Mouse (Mus musculus) lung, postnatal 0 days (tissue): ENCODE measurements around the gene Eif4h. TPM values are rescaled to one million over a fixed set of nuclear protein-coding genes. Genes with fewer than 3 reads are reported as not detected.
"Not testable (repeated sequence)": the region's sequence is repeated elsewhere in the genome, so short reads cannot be mapped to it uniquely, and the experiment has no call there.

ENCODE experiments used
- ATAC-seq: fragments of 200-750 bp; cut with Nextera tagmentation; 2 replicates; pipeline ENCODE4 v1.8.0; 2017; ENCODE audit warnings: moderate library complexity
- DNase-seq: peaks from one replicate; pipeline ENCODE4 v3.0.0-alpha.2; 2016; ENCODE audit warnings: low spot score
- H3K27ac ChIP-seq: fragments of 300-500 bp; sonication (generic); 2 replicates; pipeline ENCODE4 v1.5.1; 2014; ENCODE audit warnings: antibody characterized with exemption, mild to moderate bottlenecking, low read length, mixed read lengths
- H3K27me3 ChIP-seq: fragments of 300-500 bp; sonication (generic); replicated peaks from 2 replicates; pipeline ENCODE4 v1.6.1; 2014; ENCODE audit warnings: low read length, mixed read lengths; ENCODE audit not compliant: insufficient read depth
- H3K36me3 ChIP-seq: fragments of 300-500 bp; sonication (generic); 2 replicates; pipeline ENCODE4 v1.6.1; 2014; ENCODE audit warnings: low read length, mixed read lengths; ENCODE audit not compliant: insufficient read depth
- H3K4me1 ChIP-seq: fragments of 300-500 bp; sonication (generic); 2 replicates; pipeline ENCODE4 v1.6.1; 2014; ENCODE audit warnings: antibody characterized with exemption, low read depth, low read length, mixed read lengths; ENCODE audit not compliant: insufficient read depth
- H3K4me2 ChIP-seq: fragments of 300-500 bp; sonication (generic); replicated peaks from 2 replicates; pipeline ENCODE4 v1.6.1; 2014; ENCODE audit warnings: low read depth, mild to moderate bottlenecking, low read length, moderate library complexity, mixed read lengths
- H3K4me3 ChIP-seq: fragments of 300-500 bp; sonication (generic); 2 replicates; pipeline ENCODE4 v1.5.1; 2014; ENCODE audit warnings: low read depth, low read length
- H3K9ac ChIP-seq: fragments of 300-500 bp; sonication (generic); replicated peaks from 2 replicates; pipeline ENCODE4 v1.6.1; 2014; ENCODE audit warnings: low read depth, mild to moderate bottlenecking
- H3K9me3 ChIP-seq: fragments of 300-500 bp; sonication (generic); 2 replicates; pipeline ENCODE4 v1.6.1; 2016; ENCODE audit warnings: low read length, mixed read lengths
- CTCF ChIP-seq: IDR thresholded peaks from 2 replicates; pipeline ENCODE4 v1.5.1; 2016; ENCODE audit warnings: antibody characterized with exemption, mild to moderate bottlenecking
- EP300 ChIP-seq: IDR thresholded peaks from 2 replicates; pipeline ENCODE4 v1.6.1; 2016; ENCODE audit warnings: antibody characterized with exemption, mild to moderate bottlenecking, control low read depth
- whole genome bisulfite sequencing: fragments of 180-500 bp; shearing (Covaris S2); extraction: QIAGEN DNeasy Blood & Tissue Kit; methylation state at CpG from one replicate; pipeline ENCODE4 v1.1.7; 2014; 5-methylcytosine and 5-hydroxymethylcytosine counted together
- polyA plus RNA-seq: library from polyadenylated mRNA; unstranded; fragments of >200 nt; fragmentation: Nextera tagmentation; extraction: Ambion mirVana; gene quantifications from 2 replicates; pipeline ENCODE4 v1.2.1, GENCODE M21; 2015

Gene Eif4h
- polyA plus RNA-seq, 1 experiment from 2014 or later = 485 TPM

- peaks cover 7% of the 10 kb centered on the region; the same call in 1 of the 2 replicates for H3K36me3 ChIP-seq
- no peak overlapping the region for H3K4me3 ChIP-seq
- H3K4me1 ChIP-seq = 0 out of 2 replicates have a peak, but pooled peaks cover 4% of the 10 kb centered on the region
- no peak for ATAC-seq
- H3K27ac ChIP-seq = no peak overlapping the region
- no peak for TF ChIP-seq EP300
- TF ChIP-seq CTCF = no peak
- no peaks in the 10 kb centered on the region for H3K9me3 ChIP-seq
- DNase-seq = no peak
- H3K27me3 ChIP-seq = no peaks in the 10 kb centered on the region
- H3K9ac ChIP-seq = no peak overlapping the region
- 88% methylated on average over 4 of the region's 4 CpGs for WGBS
- no peak overlapping the region for H3K4me2 ChIP-seq
Measured at GRCm38 (mm10) chr5:134656708-134657107, 17.4 kb upstream of the Eif4h start.

GRCm38 (mm10) chr5:134652015-134652414 is 12.7 kb upstream of the Eif4h start:
- TF ChIP-seq EP300 = peak; percentile 99
- TF ChIP-seq CTCF = no peak
- Histone ChIP-seq H3K9me3 (no peaks in the 10 kb centered on the region), H3K36me3 (no peaks in the 10 kb centered on the region), H3K4me1 (peaks cover 4% of the 10 kb centered on the region; the same call in 1 of the 2 replicates), H3K4me2 (no peak overlapping the region), H3K27ac (peak overlapping the region; percentile 73; the same call in 1 of the 2 replicates), H3K9ac (no peak overlapping the region), H3K4me3 (no peak overlapping the region), H3K27me3 (no peaks in the 10 kb centered on the region)
- peak; percentile 97 for DNase-seq
- peak; percentile 92 for ATAC-seq
- WGBS = 7% methylated on average over 7 of the region's 7 CpGs

GRCm38 (mm10) chr5:134650926-134651325 is 11.6 kb upstream of the Eif4h start:
- WGBS = 44% methylated on average over 4 of the region's 5 CpGs

DNA sequence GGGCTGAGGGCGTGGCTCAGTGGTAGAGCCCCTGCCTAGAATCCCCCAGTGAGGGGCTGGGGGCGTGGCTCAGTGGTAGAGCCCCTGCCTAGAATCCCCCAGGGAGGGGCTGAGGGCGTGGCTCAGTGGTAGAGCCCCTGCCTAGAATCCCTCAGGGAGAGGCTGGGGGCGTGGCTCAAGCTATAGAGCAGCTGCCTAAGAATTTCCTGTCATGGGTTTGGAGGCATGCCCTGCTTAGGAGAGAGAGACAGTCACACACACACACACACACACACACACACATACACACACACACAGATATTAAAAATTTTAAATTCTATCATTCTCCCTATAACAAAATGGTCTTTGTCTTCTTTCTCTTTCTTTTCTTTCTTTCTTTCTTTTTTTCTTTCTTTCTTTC is 9.7 kb upstream of the Eif4h start:
- Histone ChIP-seq H3K27ac (peak overlapping the region; percentile 43; the same call in 1 of the 2 replicates), H3K4me1 (peaks cover 14% of the 10 kb centered on the region; the same call in 1 of the 2 replicates)
- H3K27me3 ChIP-seq, H3K4me2 ChIP-seq, H3K9me3 ChIP-seq, H3K9ac ChIP-seq, H3K4me3 ChIP-seq, H3K36me3 ChIP-seq, ATAC-seq: not testable (repeated sequence)
- 77% methylated on average over 2 of the region's 4 CpGs for WGBS
- peak; percentile 40 for DNase-seq

More at GRCm38 (mm10) chr5:134650926-134651325, 11.6 kb upstream of the Eif4h start:
- Histone ChIP-seq H3K9ac (no peak overlapping the region), H3K9me3 (no peaks in the 10 kb centered on the region), H3K4me3 (no peak overlapping the region), H3K36me3 (no peaks in the 10 kb centered on the region), H3K4me1 (peaks cover 4% of the 10 kb centered on the region; the same call in 1 of the 2 replicates), H3K27ac (no peak overlapping the region), H3K4me2 (no peak overlapping the region), H3K27me3 (no peaks in the 10 kb centered on the region)
- DNase-seq = peak; percentile 37
- TF ChIP-seq EP300 (no peak), CTCF (peak; percentile 72)
- no peak for ATAC-seq

DNA sequence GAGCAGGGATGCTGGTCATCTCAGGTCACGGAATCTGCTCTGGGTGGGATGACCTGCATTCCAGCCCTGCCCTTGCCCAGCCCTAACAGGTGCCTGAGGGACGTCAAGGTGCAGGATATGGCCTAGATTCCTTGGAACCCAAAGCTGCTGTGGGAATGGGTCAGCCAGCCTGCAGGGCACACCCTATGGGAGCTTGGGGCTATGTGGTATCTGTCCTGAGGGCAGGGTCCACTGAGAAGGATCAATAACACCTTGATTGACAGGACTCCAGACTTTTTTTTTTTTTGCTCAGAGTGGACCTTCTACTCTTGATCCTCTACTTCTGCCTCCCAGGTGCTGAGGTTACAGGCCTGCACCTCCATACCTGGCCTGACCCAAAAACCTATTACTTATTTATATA is 8.1 kb upstream of the Eif4h start:
- no peak overlapping the region for H3K9ac ChIP-seq
- no peaks in the 10 kb centered on the region for H3K27me3 ChIP-seq
- peaks cover 11% of the 10 kb centered on the region for H3K4me1 ChIP-seq
- no peaks in the 10 kb centered on the region for H3K36me3 ChIP-seq
- H3K4me3 ChIP-seq = no peak overlapping the region
- no peak overlapping the region for H3K27ac ChIP-seq
- WGBS = 80% methylated on average over 2 of the region's 2 CpGs
- H3K9me3 ChIP-seq = no peaks in the 10 kb centered on the region
- ATAC-seq = no peak
- DNase-seq = no peak
- H3K4me2 ChIP-seq = no peak overlapping the region
- TF ChIP-seq EP300 (no peak), CTCF (no peak)

- Histone ChIP-seq H3K27ac (no peak overlapping the region), H3K27me3 (no peaks in the 10 kb centered on the region), H3K4me2 (no peak overlapping the region), H3K9ac (no peak overlapping the region), H3K9me3 (no peaks in the 10 kb centered on the region), H3K4me3 (no peak overlapping the region), H3K36me3 (no peaks in the 10 kb centered on the region), H3K4me1 (peaks cover 11% of the 10 kb centered on the region)
- no peak for ATAC-seq
- DNase-seq = no peak
- peak; percentile 33 for TF ChIP-seq CTCF
- no peak for TF ChIP-seq EP300
- 81% methylated on average over 4 of the region's 4 CpGs for WGBS
Measured at GRCm38 (mm10) chr5:134646461-134646860, 7.2 kb upstream of the Eif4h start.

DNA sequence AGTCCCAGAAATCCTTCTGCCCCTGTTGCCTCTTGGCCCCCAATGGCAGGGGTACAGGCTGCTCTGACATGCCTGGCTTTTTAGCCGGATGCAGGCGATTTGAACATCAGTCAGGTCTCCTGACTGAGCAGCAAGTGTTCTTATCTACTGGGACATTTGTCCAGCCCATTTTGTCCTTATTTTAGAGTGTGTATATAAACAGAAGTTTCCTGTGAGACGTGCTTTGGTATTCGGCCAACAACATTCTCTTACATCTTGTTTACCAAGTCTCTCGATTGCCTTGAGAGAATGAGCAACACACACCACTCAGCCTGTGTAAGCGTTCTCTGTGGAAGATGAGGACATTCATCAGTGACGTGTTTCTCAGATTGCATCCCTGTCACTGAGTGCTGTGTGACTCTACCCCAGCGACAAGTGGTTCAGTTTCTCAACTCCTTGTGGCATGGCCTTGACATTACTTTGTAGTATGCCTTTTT is 5.4 kb upstream of the Eif4h start:
- ATAC-seq = peak; percentile 97
- Histone ChIP-seq H3K4me3 (no peak overlapping the region), H3K9ac (no peak overlapping the region), H3K27me3 (no peaks in the 10 kb centered on the region), H3K36me3 (no peaks in the 10 kb centered on the region), H3K4me1 (peaks cover 11% of the 10 kb centered on the region), H3K27ac (peak overlapping the region; percentile 95), H3K9me3 (no peaks in the 10 kb centered on the region), H3K4me2 (no peak overlapping the region)
- 2% methylated on average over 8 of the region's 8 CpGs for WGBS
- peak; percentile 99 for DNase-seq
- TF ChIP-seq EP300 (peak; percentile 100), CTCF (peak; percentile 54)
